ENCODE assay signal across 20 mouse cellular contexts in genomic region chr5:43031916-43032315, GRCm38 (mm10).
DNase-seq lines count a peak whose midpoint lies in the region; ATAC-seq and TF ChIP-seq lines count a peak whose summit lies in the region.
"Had no signal": no experiment of that assay in that cellular context is flagged by ENCODE, and none has a peak within 500 bp of the region (broad histone marks: within the 10 kb centered on the region; RNA-seq: fewer than 3 reads in every experiment).

No protein-coding gene starts in this region.

- no peak for TF ChIP-seq POLR2A in liver, adult 2 months (IDR thresholded peaks at IDR 0.05; ENCODE audit: extremely low read depth, insufficient read depth, low read length)

- no peak overlapping the region for H3K9ac ChIP-seq in liver, adult 2 months (ENCODE audit: low read depth, low read length)
- no peak overlapping the region for H3K9ac ChIP-seq in liver, embryonic 16.5 days (ENCODE audit: low read depth, low read length)
- H3K9ac ChIP-seq: forebrain, postnatal 0 days; lung, embryonic 15.5 days; midbrain, embryonic 13.5 days; neural tube, embryonic 13.5 days had no signal

- H3K4me1 ChIP-seq in liver, adult 2 months (ENCODE audit: control insufficient read depth, insufficient read depth, low read length), result peaks cover 10% of the 10 kb centered on the region
- no peaks in the 10 kb centered on the region for H3K4me1 ChIP-seq in liver, embryonic 16.5 days (ENCODE audit: control insufficient read depth, low read depth, low read length)
- H3K4me1 ChIP-seq: lung, embryonic 15.5 days; midbrain, embryonic 13.5 days; neural tube, embryonic 13.5 days had no signal

- H3K9me3 ChIP-seq in liver, embryonic 16.5 days (replicated peaks; ENCODE audit: control insufficient read depth, low read length), result no peaks in the 10 kb centered on the region
- H3K9me3 ChIP-seq: lung, embryonic 15.5 days; midbrain, embryonic 13.5 days; neural tube, embryonic 13.5 days had no signal

- no peaks in the 10 kb centered on the region for H3K79me2 ChIP-seq in liver, adult 2 months (ENCODE audit: control insufficient read depth, insufficient read depth, low read length)

- TF ChIP-seq CTCF in liver, adult 2 months (IDR thresholded peaks at IDR 0.05; ENCODE audit: low read depth, low read length), result no peak

- H3K36me3 ChIP-seq in liver, adult 2 months (ENCODE audit: control insufficient read depth, insufficient read depth, low read length), result no peaks in the 10 kb centered on the region
- H3K36me3 ChIP-seq in liver, embryonic 16.5 days (ENCODE audit: control insufficient read depth, insufficient read depth), result no peaks in the 10 kb centered on the region
- H3K36me3 ChIP-seq: lung, embryonic 15.5 days; midbrain, embryonic 13.5 days; neural tube, embryonic 13.5 days had no signal

- intact Hi-C loops in heart, postnatal 14 days (cut with DNase I), result no loop called here

- WGBS in liver, adult 2 months, result 25% methylated on average over 5 of the region's 5 CpGs
- WGBS in liver, embryonic 16.5 days (ENCODE audit: insufficient replicate concordance), result 56% methylated on average over 5 of the region's 5 CpGs

- H3K4me2 ChIP-seq in liver, embryonic 16.5 days (ENCODE audit: low read depth, low read length), result no peak overlapping the region
- H3K4me2 ChIP-seq: lung, embryonic 15.5 days; midbrain, embryonic 13.5 days; neural tube, embryonic 13.5 days had no signal

- H3K27ac ChIP-seq in liver, adult 2 months (replicated peaks; ENCODE audit: insufficient read depth, low read depth, low read length), result peak overlapping the region; percentile 70
- H3K27ac ChIP-seq in liver, embryonic 16.5 days (ENCODE audit: low read length), result peak overlapping the region; percentile 62
- H3K27ac ChIP-seq: lung, embryonic 15.5 days; midbrain, embryonic 13.5 days; neural tube, embryonic 13.5 days had no signal

- H3K4me3 ChIP-seq in liver, adult 2 months (ENCODE audit: insufficient read depth, low read depth, low read length), result no peak overlapping the region
- H3K4me3 ChIP-seq in liver, embryonic 16.5 days (ENCODE audit: low read depth, low read length), result no peak overlapping the region
- H3K4me3 ChIP-seq: lung, embryonic 15.5 days; midbrain, embryonic 13.5 days; neural tube, embryonic 13.5 days had no signal

- no peaks in the 10 kb centered on the region for H3K27me3 ChIP-seq in liver, adult 2 months (ENCODE audit: control insufficient read depth, insufficient read depth, low read length)
- H3K27me3 ChIP-seq in liver, embryonic 16.5 days (ENCODE audit: control insufficient read depth, insufficient read depth, low read depth, low read length), result no peaks in the 10 kb centered on the region
- H3K27me3 ChIP-seq: lung, embryonic 15.5 days; midbrain, embryonic 13.5 days; neural tube, embryonic 13.5 days had no signal

- ATAC-seq in liver, embryonic 16.5 days (ENCODE audit: low read depth), result peak; percentile 80
- ATAC-seq: forebrain, postnatal 0 days; hindbrain, embryonic 16.5 days; intestine, embryonic 16.5 days; midbrain, embryonic 13.5 days had no signal

- DNase-seq in liver, adult 2 months (ENCODE audit: extremely low read depth, low read depth, low spot score), result peak; percentile 96
- DNase-seq in liver, result no peak
- peak; percentile 90 to 94 for DNase-seq in kidney, adult 8-10 months
- DNase-seq in kidney, postnatal 14 days, result peak; percentile 84
- DNase-seq in right cerebral cortex, postnatal 36 days (ENCODE audit: low spot score in 2 of 2), result no peak
- no peak for DNase-seq in heart, postnatal 14 days
- DNase-seq: adrenal gland, adult 8-10 months; cerebellum, adult 11 months; cerebellum, postnatal 14 days; embryo, embryonic 11 days; forebrain, postnatal 0 days; heart, postnatal 4 days; layer of hippocampus, adult 9-11 months; right cerebral cortex, adult 18-20 months had no signal

Comparison
In these comparisons a context has a peak if more than half of its experiments do, and no peak if none do; other contexts are left out.
1. DNase-seq: peak in liver, adult 2 months (single experiment), kidney, adult 8-10 months (2 of 2) and kidney, postnatal 14 days (single experiment); none in liver (single experiment), right cerebral cortex, postnatal 36 days (0 of 2) and heart, postnatal 14 days (0 of 2).